Mouse (Mus musculus) stomach, embryonic 14.5 days (tissue): ENCODE measurements around the gene Tns1. TPM values are rescaled to one million over a fixed set of nuclear protein-coding genes. Genes with fewer than 3 reads are reported as not detected.

Experiments
- ATAC-seq: fragments of 200-750 bp; cut with Nextera tagmentation; 2 replicates; pipeline ENCODE4 v1.8.0; 2017; ENCODE audit warnings: low read depth, moderate TSS enrichment; ENCODE audit not compliant: insufficient number of reproducible peaks, insufficient read depth, low FRiP score
- H3K27ac ChIP-seq: fragments of 300-500 bp; sonication (generic); 2 replicates; pipeline ENCODE4 v1.5.1; 2014; ENCODE audit warnings: mild to moderate bottlenecking, low read length, moderate library complexity, mixed read lengths
- H3K27me3 ChIP-seq: fragments of 300-500 bp; sonication (generic); 2 replicates; pipeline ENCODE4 v1.6.1; 2014; ENCODE audit warnings: low read length, control low read depth, mixed read lengths; ENCODE audit not compliant: control insufficient read depth, insufficient read depth
- H3K36me3 ChIP-seq: fragments of 300-500 bp; sonication (generic); 2 replicates; pipeline ENCODE4 v1.6.1; 2014; ENCODE audit warnings: mild to moderate bottlenecking, control low read depth, low read length, moderate library complexity, mixed read lengths; ENCODE audit not compliant: control insufficient read depth, insufficient read depth
- H3K4me1 ChIP-seq: fragments of 300-500 bp; sonication (generic); 2 replicates; pipeline ENCODE4 v1.6.1; 2014; ENCODE audit warnings: low read length, control low read depth, mixed read lengths; ENCODE audit not compliant: control insufficient read depth, insufficient read depth
- H3K4me2 ChIP-seq: fragments of 300-500 bp; sonication (generic); replicated peaks from 2 replicates; pipeline ENCODE4 v1.6.1; 2014; ENCODE audit warnings: low read depth, low read length, control low read depth
- H3K4me3 ChIP-seq: fragments of 300-500 bp; sonication (generic); 2 replicates; pipeline ENCODE4 v1.5.1; 2014; ENCODE audit warnings: low read depth, low read length, control low read depth
- H3K9ac ChIP-seq: fragments of 300-500 bp; sonication (generic); replicated peaks from 2 replicates; pipeline ENCODE4 v1.6.1; 2014; ENCODE audit warnings: low read depth, mild to moderate bottlenecking, control low read depth, low read length, moderate library complexity, mixed read lengths
- H3K9me3 ChIP-seq: fragments of 300-500 bp; sonication (generic); 2 replicates; pipeline ENCODE4 v1.6.1; 2016; ENCODE audit warnings: low read depth, low read length, control low read depth; ENCODE audit not compliant: control insufficient read depth
- WGBS: fragments of 180-500 bp; shearing (Covaris S2); extraction: QIAGEN DNeasy Blood & Tissue Kit; methylation state at CpG from one replicate; pipeline ENCODE4 v1.1.7; 2014; 5-methylcytosine and 5-hydroxymethylcytosine counted together
- polyA plus RNA-seq: library from polyadenylated mRNA; unstranded; fragments of >200 nt; fragmentation: Nextera tagmentation; extraction: Ambion mirVana; gene quantifications from 2 replicates; pipeline ENCODE4 v1.2.1, GENCODE M21; 2014

The Tns1 gene
- polyA plus RNA-seq, 1 experiment from 2014 or later: 35.3 TPM

- no peaks in the 10 kb centered on the region for H3K27me3 ChIP-seq
- no peak overlapping the region for H3K4me3 ChIP-seq
- no peaks in the 10 kb centered on the region for H3K4me1 ChIP-seq
- ATAC-seq: no peak
- 73% methylated on average over 3 of the region's 3 CpGs for whole genome bisulfite sequencing
- H3K27ac ChIP-seq: no peak overlapping the region; the same call in 1 of the 2 replicates
- H3K36me3 ChIP-seq: peaks cover 8% of the 10 kb centered on the region; the same call in 1 of the 2 replicates
- no peak overlapping the region for H3K9ac ChIP-seq
- no peak overlapping the region for H3K4me2 ChIP-seq
- H3K9me3 ChIP-seq: no peaks in the 10 kb centered on the region
Observed at GRCm38 (mm10) chr1:73979214-73979613, 145.0 kb downstream of the Tns1 start.

- no peaks in the 10 kb centered on the region for H3K4me1 ChIP-seq
- no peak overlapping the region for H3K9ac ChIP-seq
- no peaks in the 10 kb centered on the region for H3K27me3 ChIP-seq
- H3K36me3 ChIP-seq: peaks cover 8% of the 10 kb centered on the region; the same call in 1 of the 2 replicates
- H3K9me3 ChIP-seq: no peaks in the 10 kb centered on the region
- no peak overlapping the region for H3K4me2 ChIP-seq
- no peak for ATAC-seq
- H3K27ac ChIP-seq: no peak overlapping the region
- WGBS: 93% methylated on average over 1 of the region's 1 CpGs
- H3K4me3 ChIP-seq: no peak overlapping the region
Observed at GRCm38 (mm10) chr1:73978576-73978975, 145.7 kb downstream of the Tns1 start.

- Histone ChIP-seq H3K9ac (no peak overlapping the region), H3K4me1 (peaks cover 25% of the 10 kb centered on the region), H3K27me3 (no peaks in the 10 kb centered on the region), H3K4me3 (no peak overlapping the region), H3K36me3 (0 out of 2 replicates have a peak, but pooled peaks cover 2% of the 10 kb centered on the region), H3K9me3 (no peaks in the 10 kb centered on the region), H3K27ac (no peak overlapping the region), H3K4me2 (no peak overlapping the region)
- WGBS: 79% methylated on average over 9 of the region's 9 CpGs
- ATAC-seq: no peak
Observed at GRCm38 (mm10) chr1:73973992-73974391, 150.3 kb downstream of the Tns1 start.

GRCm38 (mm10) chr1:73972726-73973125, 151.5 kb downstream of the Tns1 start:
- Histone ChIP-seq H3K27ac (peak overlapping the region; percentile 35), H3K36me3 (0 out of 2 replicates have a peak, but pooled peaks cover 2% of the 10 kb centered on the region), H3K27me3 (no peaks in the 10 kb centered on the region), H3K9ac (no peak overlapping the region), H3K4me3 (no peak overlapping the region), H3K4me1 (peaks cover 34% of the 10 kb centered on the region), H3K4me2 (no peak overlapping the region), H3K9me3 (no peaks in the 10 kb centered on the region)
- WGBS: 28% methylated on average over 5 of the region's 5 CpGs
- ATAC-seq: peak; percentile 56

- no peak for ATAC-seq
- no peak overlapping the region for H3K4me2 ChIP-seq
- no peak overlapping the region for H3K4me3 ChIP-seq
- H3K27me3 ChIP-seq: no peaks in the 10 kb centered on the region
- 18% methylated on average over 5 of the region's 5 CpGs for WGBS
- no peak overlapping the region for H3K9ac ChIP-seq
- H3K9me3 ChIP-seq: no peaks in the 10 kb centered on the region
- H3K4me1 ChIP-seq: peaks cover 42% of the 10 kb centered on the region
- H3K27ac ChIP-seq: no peak overlapping the region
- 0 out of 2 replicates have a peak, but pooled peaks cover 2% of the 10 kb centered on the region for H3K36me3 ChIP-seq
Observed at GRCm38 (mm10) chr1:73970161-73970730, 154.0 kb downstream of the Tns1 start.

- Histone ChIP-seq H3K4me1 (peaks cover 45% of the 10 kb centered on the region), H3K9ac (no peak overlapping the region)
Observed at GRCm38 (mm10) chr1:73968712-73969511, 155.3 kb downstream of the Tns1 start.

GRCm38 (mm10) chr1:73966411-73967238, 157.6 kb downstream of the Tns1 start:
- peaks cover 53% of the 10 kb centered on the region for H3K4me1 ChIP-seq
- H3K4me3 ChIP-seq: no peak overlapping the region
- WGBS: 63% methylated on average over 12 of the region's 12 CpGs
- no peak overlapping the region for H3K4me2 ChIP-seq
- ATAC-seq: 0 out of 2 replicates have a peak, but pooled peaks have one; percentile 10
- H3K36me3 ChIP-seq: no peaks in the 10 kb centered on the region
- H3K27me3 ChIP-seq: no peaks in the 10 kb centered on the region
- H3K9ac ChIP-seq: no peak overlapping the region
- peak overlapping the region; percentile 27; the same call in 1 of the 2 replicates for H3K27ac ChIP-seq
- no peaks in the 10 kb centered on the region for H3K9me3 ChIP-seq

More at GRCm38 (mm10) chr1:73968712-73969511, 155.3 kb downstream of the Tns1 start:
- Histone ChIP-seq H3K4me3 (no peak overlapping the region), H3K27ac (no peak overlapping the region), H3K36me3 (no peaks in the 10 kb centered on the region), H3K4me2 (no peak overlapping the region), H3K27me3 (no peaks in the 10 kb centered on the region), H3K9me3 (no peaks in the 10 kb centered on the region)
- WGBS: 32% methylated on average over 13 of the region's 13 CpGs
- no peak for ATAC-seq

GRCm38 (mm10) chr1:73964151-73964743, 160.0 kb downstream of the Tns1 start:
- no peaks in the 10 kb centered on the region for H3K36me3 ChIP-seq
- ATAC-seq: no peak
- H3K4me1 ChIP-seq: peaks cover 48% of the 10 kb centered on the region
- 78% methylated on average over 5 of the region's 5 CpGs for WGBS
- peak overlapping the region; percentile 96 for H3K27ac ChIP-seq
- H3K27me3 ChIP-seq: no peaks in the 10 kb centered on the region
- H3K4me2 ChIP-seq: no peak overlapping the region
- no peak overlapping the region for H3K4me3 ChIP-seq
- H3K9ac ChIP-seq: no peak overlapping the region
- no peaks in the 10 kb centered on the region for H3K9me3 ChIP-seq
